Mouse (Mus musculus) naive thymus-derived CD4-positive, alpha-beta T cell, adult 2 months (primary cell): ENCODE measurements at regions not wholly inside any gene's neighbourhood (a gene's known extent, or its start where the extent isn't known, plus 50 kb on each side); places are given as distances from the start of the nearest gene placed in this dataset.
A peak's percentile ranks its signal among the peaks of the same experiment; 100 is the strongest.

Experiments
- DNase-seq: peaks from one replicate; pipeline ENCODE4 v3.0.0-alpha.2; 2011; ENCODE audit warnings: low read depth

DNA sequence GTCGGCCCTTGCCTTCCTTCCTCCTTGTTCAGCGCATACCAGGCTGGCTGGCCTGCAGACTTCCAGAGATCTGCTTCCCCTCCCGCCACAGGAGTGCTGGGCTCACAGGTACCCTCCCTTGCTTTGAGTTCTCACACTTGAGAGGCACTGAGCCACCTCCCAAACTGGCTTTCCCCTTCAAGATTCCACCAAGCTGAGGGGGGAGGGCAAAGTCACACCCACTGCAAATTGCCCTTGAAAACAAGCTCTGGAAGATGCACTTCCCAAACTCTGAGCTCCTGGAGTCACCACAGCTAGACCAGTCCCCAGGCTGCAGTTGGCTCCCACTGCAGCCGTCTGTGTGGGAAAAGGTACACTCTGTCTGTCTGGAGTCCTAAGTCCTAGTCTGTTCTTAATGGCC lies 142.1 kb upstream of the Slc22a12 start:
- DNase-seq: no peak

GRCm38 (mm10) chr19:6679392-6680307 lies 136.8 kb upstream of the Slc22a12 start:
- no peak for DNase-seq

DNA sequence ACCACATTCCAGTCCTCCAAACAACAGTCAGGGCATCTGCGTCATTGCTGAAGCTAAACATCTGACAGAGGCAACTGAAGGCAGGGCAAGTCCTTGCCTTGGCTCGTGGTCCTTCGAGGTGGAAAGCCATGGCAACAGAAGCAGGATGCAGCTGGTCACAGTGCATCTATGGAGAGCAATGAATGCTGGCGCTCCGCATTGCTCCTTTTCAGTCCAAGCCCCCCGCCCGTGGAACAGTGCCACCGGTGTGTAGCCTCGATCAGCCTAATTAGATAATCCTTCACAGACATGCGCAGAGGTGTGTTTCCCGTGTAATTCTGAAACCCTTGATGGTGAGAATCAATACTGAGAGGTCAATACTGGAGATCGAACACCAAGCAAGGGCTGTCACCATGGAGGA lies 134.7 kb upstream of the Slc22a12 start:
- no peak for DNase-seq

DNA sequence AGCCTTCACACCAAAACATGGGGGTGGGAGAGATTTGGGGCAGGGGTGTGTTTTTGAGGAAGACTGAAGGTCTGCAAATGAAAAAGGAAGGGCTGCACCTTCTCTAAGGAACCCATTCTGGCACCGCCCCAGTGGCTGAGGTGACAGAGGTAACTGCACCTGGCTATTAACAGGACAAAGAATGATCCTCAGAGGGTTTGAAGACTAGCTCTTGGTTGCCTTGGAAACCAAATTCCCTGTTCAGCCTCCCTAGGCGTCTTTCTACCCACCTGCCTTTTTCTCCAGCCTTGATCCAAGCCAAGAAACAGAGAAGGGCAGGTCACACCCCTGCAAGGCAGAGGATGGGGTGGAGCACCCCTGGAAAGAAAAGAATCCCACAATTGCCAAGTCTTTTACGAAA lies 132.8 kb upstream of the Slc22a12 start:
- no peak for DNase-seq

- DNase-seq: no peak
Measured at GRCm38 (mm10) chr19:6671696-6672095, 128.9 kb upstream of the Slc22a12 start.

- no peak for DNase-seq
Measured at GRCm38 (mm10) chr19:6669881-6670280, 127.0 kb upstream of the Slc22a12 start.

GRCm38 (mm10) chr19:6668545-6668944 lies 125.7 kb upstream of the Slc22a12 start:
- no peak for DNase-seq

DNA sequence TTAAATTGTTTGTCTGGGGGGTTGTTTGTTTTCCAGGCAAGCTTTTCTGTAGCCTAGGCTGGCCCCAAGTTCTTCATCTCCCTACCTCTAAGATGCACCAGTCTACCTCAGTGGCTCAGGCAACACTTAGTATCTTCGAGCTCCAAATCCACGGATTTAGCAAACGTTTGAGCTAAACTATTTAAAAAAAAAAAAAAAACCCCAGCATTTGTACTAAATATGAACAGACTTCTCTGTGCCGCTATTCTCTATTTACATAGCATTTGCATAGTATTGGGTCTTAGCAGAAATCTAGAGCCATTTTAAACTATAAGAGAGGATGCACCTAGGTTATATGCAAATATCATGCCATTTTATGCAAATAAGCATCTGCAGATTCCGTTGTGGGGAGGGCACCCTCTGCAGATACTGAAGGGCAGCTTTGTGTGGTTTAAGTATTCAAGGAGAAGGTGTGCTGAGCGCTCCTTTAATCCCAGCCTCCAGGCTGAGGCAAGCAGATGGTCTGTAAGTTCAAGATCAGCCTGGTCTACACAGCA lies 123.4 kb upstream of the Slc22a12 start:
- no peak for DNase-seq

DNA sequence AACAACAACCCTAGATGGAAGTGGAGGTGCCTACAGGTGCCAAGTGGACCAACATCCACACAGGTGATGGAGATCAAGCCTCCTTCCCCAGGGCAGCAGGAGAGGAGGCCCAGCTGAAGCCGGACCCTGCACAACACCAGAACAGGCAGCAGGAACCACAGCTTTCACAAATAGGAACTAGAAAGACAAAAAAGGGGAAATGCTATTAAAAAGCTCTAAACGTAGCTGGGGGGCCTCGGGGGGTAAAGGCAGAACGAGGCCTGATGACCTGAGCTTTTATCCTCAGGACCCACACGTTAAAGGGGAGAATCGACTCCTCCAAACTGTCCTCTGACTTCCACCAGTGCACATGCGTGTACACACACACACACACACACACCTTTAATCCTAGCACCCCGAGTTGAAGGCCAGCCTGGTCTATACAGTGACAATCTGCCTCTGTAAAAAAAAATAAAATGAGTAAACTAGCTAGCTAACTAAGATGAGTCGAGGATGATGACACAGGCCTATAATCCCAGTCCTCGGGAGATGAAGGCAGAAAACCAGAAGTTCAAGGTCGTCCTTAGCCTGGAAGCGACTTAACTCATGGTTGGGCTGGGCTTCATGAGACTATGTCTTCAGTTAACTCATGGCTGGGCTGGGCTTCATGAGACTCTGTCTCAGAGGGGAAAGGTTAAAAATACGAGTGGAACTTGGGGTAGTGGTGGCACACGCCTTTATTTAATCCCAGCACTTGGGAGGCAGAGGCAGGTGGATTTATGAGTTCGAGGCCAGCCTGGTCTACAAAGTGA lies 122.6 kb upstream of the Slc22a12 start:
- no peak for DNase-seq

- no peak for DNase-seq
Measured at GRCm38 (mm10) chr19:6664311-6664952, 121.6 kb upstream of the Slc22a12 start.

- peak; percentile 76 for DNase-seq
Measured at GRCm38 (mm10) chr19:6663391-6663790, 120.6 kb upstream of the Slc22a12 start.

DNA sequence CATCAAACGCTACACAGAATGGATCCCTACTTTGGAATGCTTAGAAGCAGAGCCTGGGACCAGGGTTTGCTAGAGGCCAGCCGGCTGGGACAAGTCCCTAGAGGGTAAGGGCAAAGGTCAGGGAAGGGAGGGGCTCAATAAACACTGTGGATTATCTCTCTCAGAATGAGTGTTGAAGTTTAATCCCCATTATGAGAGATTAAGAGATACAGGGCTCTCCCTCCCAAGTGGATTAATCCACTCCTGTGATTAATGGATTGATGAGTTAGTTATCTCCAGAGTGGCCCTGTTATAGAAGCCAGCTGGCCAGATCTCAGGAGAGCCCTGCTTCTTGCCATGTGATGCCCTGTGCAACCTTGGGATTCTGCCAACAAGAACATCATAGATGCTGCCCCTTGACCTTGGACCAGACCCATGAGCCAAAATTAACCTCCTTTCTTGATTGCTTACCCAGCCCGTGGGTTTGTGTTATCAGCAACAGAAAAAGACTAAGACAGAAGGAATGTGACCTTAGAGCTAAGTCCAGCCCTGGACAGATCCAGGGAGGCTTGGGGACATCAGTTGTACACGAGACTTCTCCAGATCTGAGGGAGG lies 119.6 kb upstream of the Slc22a12 start:
- no peak for DNase-seq

DNA sequence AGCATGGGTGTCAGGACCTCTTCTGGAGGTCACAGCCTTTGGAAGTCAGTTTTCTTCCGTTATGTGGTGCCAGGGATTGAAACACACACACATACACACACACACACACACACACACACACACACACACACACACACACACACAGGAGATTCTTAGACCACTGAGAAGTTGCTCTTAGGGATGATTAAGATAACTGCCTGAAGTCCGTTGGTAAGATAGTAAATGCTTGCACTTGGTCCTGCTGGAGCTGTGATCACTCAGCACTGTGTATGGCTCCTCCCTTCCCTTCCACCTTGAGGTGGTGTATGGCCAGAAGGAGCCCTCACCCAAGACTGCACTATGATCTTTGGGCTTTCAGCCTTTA lies 118.7 kb upstream of the Slc22a12 start:
- no peak for DNase-seq

DNA sequence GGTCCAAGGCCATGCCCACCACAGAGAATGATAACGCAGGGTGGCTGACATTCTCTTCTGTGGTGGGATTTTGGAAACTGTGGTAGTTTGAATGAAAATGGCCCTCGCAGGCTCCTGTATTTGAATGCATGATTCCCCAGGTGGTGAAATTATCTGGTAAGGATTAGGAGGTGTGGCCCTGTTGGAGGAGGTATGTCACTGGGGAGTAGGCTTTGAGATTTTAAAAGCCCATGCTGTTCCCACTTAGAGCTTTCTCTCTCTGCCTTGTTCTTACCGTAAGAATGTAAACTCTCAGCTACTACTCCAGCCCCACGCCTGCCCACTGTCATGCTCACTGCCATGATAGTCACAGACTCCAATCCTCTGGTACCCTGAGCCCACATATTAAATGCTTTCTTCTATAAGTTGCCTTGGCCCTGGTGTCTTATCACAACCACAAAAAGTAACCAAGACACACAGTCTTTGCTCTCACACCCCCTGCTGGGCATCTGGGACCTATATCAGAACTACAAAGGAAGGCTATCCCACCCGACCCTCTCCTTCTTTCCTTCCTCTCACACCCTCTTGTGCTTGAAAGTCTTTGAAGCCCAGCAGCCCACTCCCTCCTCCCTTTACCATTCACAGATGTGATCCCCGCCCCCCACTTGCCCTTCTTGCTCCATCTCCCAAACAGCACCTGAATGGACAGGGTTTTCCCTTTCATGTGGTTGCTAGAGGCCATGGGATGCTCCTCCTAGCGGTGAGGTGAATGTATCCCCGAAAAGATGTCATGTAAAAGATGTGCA lies 118.1 kb upstream of the Slc22a12 start:
- no peak for DNase-seq

- no peak for DNase-seq
Measured at GRCm38 (mm10) chr19:6660157-6660556, 117.3 kb upstream of the Slc22a12 start.

DNA sequence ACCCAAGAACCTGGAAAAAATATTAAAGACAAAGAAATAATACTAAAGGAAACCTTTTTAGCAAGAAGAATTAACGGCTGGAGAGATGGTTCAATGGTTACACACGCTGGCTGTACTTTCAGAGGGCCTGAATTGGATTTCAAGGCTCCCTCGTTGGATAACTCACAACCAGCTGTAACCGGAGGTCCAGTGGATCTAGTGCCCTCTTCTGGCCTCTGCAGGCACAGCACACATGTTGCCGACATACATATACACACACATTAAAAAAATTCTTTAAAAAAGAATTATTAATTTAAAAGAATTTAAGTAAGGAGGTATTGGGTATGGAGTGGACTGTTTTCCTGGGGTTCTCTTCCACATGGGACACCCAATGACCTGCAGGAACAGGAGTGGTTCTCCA lies 111.7 kb upstream of the Slc22a12 start:
- no peak for DNase-seq

GRCm38 (mm10) chr19:6652775-6653174 lies 109.9 kb upstream of the Slc22a12 start:
- no peak for DNase-seq

GRCm38 (mm10) chr19:6651192-6651591 lies 108.4 kb upstream of the Slc22a12 start:
- DNase-seq: no peak

DNA sequence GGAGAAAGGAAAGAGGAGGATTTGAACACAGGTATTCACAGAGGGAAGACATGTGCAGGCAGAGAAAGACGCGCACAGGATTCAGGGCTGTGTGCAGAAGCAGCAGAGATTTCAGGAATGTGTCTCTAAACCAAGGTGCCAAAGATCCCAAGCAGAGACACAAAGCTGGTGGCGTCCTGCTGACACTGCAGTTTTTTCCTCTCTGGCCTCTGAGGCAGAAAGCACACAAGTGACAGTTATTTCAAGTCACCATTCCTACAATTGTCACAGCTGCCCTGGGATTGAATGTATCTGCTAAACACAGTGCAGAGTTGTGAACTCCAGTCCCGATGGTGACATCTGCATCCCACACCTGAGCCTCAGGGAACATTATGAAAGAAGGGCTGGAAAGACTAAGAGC lies 107.1 kb upstream of the Slc22a12 start:
- DNase-seq: no peak

DNA sequence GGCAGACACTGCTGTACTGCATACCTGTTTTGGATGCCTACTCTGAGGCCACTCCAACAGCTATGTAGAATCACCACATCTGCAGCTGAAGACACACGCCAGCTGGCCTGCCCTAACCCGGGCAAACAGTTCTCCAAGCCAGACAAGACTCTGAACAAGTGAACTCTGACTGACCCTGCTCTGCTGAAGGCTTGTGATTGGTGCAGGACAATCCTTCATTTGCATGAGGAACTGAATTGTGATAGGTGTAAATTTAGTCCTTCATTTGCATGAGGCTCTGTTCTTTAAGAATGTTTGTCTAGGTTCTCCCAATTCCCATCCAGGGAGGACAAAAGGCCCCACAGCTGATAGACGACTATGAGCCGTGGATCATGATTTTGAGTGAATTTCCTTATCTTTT lies 104.9 kb upstream of the Slc22a12 start:
- DNase-seq: no peak

DNA sequence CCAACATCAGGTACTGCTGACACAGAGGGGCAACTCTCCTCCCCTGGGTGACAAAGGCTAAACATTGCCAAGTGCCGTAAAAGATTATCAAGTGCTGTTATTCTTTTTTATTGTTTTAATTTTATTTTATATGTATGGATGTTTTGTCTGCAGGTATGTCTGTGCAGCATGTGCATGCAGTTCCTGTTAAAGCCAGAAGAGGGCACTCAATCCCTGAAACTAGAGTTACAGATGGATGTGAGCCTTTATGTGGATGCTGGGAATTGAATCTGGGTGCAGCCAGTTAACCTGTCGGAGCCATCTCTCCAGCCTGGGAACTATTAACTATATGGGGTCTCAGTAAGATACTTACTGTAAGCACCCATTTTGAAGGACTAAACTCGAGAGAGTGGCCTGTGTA lies 104.4 kb upstream of the Slc22a12 start:
- DNase-seq: no peak
